Mouse (Mus musculus) hindbrain, embryonic 12.5 days (tissue): Measurements from ENCODE around the gene Armh1. TPM values are rescaled to one million over a fixed set of nuclear protein-coding genes. Genes with fewer than 3 reads are reported as not detected.

Source experiments
- ATAC-seq: fragments of 200-750 bp; cut with Nextera tagmentation; 2 replicates; pipeline ENCODE4 v1.8.0; 2017; ENCODE audit warnings: moderate TSS enrichment; ENCODE audit not compliant: low FRiP score
- H3K27ac ChIP-seq: fragments of 300-500 bp; sonication (generic); 2 replicates; pipeline ENCODE4 v1.5.1; 2016; ENCODE audit warnings: mild to moderate bottlenecking
- H3K27me3 ChIP-seq: fragments of 300-500 bp; sonication (generic); 2 replicates; pipeline ENCODE4 v1.6.1; 2016; ENCODE audit warnings: mild to moderate bottlenecking
- H3K36me3 ChIP-seq: fragments of 300-500 bp; sonication (generic); 2 replicates; pipeline ENCODE4 v1.6.1; 2016; ENCODE audit warnings: mild to moderate bottlenecking
- H3K4me1 ChIP-seq: fragments of 300-500 bp; sonication (generic); 2 replicates; pipeline ENCODE4 v1.6.1; 2016
- H3K4me2 ChIP-seq: fragments of 300-500 bp; sonication (generic); replicated peaks from 2 replicates; pipeline ENCODE4 v1.6.1; 2016; ENCODE audit warnings: mild to moderate bottlenecking
- H3K4me3 ChIP-seq: fragments of 300-500 bp; sonication (generic); 2 replicates; pipeline ENCODE4 v1.5.1; 2016; ENCODE audit warnings: mild to moderate bottlenecking
- H3K9ac ChIP-seq: fragments of 300-500 bp; sonication (generic); 2 replicates; pipeline ENCODE4 v1.6.1; 2016; ENCODE audit warnings: mild to moderate bottlenecking, moderate library complexity
- H3K9me3 ChIP-seq: fragments of 300-500 bp; sonication (generic); replicated peaks from 2 replicates; pipeline ENCODE4 v1.6.1; 2016; ENCODE audit warnings: mild to moderate bottlenecking
- WGBS: fragments of 180-500 bp; shearing (Covaris S2); methylation state at CpG from one replicate; pipeline ENCODE4 v1.1.7; 2016; 5-methylcytosine and 5-hydroxymethylcytosine counted together
- polyA plus RNA-seq: library from polyadenylated mRNA; unstranded; fragments of >200 nt; fragmentation: Nextera tagmentation; extraction: Ambion mirVana; gene quantifications from 2 replicates; pipeline ENCODE4 v1.2.1, GENCODE M21; 2016

Armh1 gene
- polyA plus RNA-seq, 1 experiment from 2014 or later, result 1.3 TPM

DNA sequence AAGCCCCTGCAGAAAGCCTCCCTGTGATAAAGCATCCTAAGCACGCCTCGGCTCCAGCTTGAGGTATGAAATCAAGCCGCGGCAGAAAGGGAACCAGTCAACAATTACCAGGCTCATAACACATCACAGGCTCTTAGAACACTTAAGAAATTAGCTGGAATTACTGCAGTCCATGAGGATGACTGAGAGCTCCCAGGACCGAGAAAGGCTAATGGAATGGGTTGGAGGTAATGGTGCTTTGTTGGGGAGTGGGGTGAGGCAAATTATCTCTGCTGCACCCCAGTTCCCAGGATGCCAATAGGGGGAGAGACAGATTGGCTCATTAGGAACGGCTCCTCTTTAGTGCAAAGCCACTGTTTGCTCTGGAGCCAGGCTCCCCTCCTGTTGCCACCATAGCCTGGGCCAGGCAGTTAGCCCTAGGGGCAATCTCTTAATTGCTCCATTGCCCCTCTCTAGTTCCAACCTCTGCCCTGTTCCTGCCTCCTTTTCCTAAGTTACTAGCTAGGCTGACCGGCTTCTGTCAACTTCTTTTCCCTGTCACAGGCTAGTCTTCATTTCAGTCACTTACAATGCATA, 17.7 kb downstream of the Armh1 start:
- Histone ChIP-seq H3K27me3 (no peaks in the 10 kb centered on the region), H3K27ac (no peak overlapping the region), H3K4me3 (no peak overlapping the region), H3K9me3 (no peaks in the 10 kb centered on the region), H3K4me1 (no peaks in the 10 kb centered on the region), H3K9ac (no peak overlapping the region), H3K36me3 (no peaks in the 10 kb centered on the region), H3K4me2 (no peak overlapping the region)
- WGBS, result 74% methylated on average over 7 of the region's 7 CpGs
- ATAC-seq, result no peak

DNA sequence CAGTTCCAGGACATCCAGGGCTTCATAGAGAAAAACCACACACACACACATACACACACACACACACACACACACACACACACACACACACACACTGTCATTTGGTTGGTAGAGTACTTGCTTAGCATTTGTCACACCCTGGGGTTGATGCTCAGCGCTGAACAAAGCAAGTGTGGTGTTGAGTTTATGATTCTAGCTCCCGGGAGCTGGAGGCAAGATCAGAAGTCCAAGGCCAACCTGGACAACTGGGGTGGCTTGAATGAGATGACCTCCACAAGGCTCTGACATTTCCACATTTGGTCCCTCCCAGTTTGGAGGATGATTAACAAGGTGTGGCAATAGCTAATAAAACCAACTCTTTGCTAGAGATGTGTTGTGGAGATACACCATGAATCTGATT, 20.7 kb downstream of the Armh1 start:
- no peak overlapping the region for H3K27ac ChIP-seq
- H3K27me3 ChIP-seq, result no peaks in the 10 kb centered on the region
- H3K4me3 ChIP-seq, result no peak overlapping the region
- no peak overlapping the region for H3K4me2 ChIP-seq
- no peak overlapping the region for H3K9ac ChIP-seq
- H3K4me1 ChIP-seq, result no peaks in the 10 kb centered on the region
- ATAC-seq, result no peak
- no peaks in the 10 kb centered on the region for H3K36me3 ChIP-seq
- 96% methylated on average over 2 of the region's 2 CpGs for WGBS
- no peaks in the 10 kb centered on the region for H3K9me3 ChIP-seq

DNA sequence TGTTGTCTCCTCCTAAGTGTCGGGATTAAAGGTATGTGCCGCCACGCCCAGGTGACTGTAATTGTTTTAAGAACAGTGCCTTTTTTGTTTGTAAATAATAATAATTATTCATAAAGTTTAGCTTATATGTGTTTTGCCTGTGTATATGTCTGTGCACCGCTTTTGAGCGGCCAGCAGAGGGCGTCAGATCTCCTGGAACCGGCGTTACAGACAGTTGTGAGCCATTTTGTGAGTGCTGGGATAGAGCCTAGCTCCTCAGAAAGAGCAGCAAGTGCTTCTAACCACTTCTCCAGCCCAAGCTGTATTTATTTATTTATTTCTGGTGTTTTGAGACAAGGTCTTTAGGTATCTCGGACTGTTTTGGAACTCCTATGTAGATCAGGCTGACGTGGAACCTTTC, 21.6 kb downstream of the Armh1 start:
- Histone ChIP-seq H3K27ac (no peak overlapping the region), H3K4me1 (no peaks in the 10 kb centered on the region), H3K4me3 (no peak overlapping the region), H3K9ac (no peak overlapping the region), H3K36me3 (no peaks in the 10 kb centered on the region), H3K9me3 (no peaks in the 10 kb centered on the region), H3K27me3 (no peaks in the 10 kb centered on the region), H3K4me2 (no peak overlapping the region)
- no peak for ATAC-seq
- WGBS, result 52% methylated on average over 10 of the region's 10 CpGs

DNA sequence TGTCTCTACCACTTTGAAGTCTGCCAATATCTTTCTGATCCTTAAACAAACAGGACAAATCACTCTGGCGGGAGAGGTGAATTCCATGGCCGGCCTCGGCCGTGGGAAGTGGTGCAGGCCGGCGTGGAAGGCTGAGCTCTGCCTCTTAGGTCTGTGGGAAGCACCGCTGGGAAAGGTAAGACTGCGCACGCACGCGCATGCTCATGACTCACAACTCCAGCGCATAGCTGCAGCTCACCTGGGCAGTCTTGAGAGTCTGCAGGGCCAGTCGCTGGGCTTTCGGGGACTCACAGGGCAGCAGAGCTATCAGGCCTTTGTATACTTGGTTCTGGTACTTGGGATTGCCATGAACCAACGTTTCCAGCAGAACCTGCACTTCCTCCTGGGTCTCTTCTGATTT, 22.3 kb downstream of the Armh1 start:
- Histone ChIP-seq H3K4me3 (no peak overlapping the region), H3K9me3 (no peaks in the 10 kb centered on the region), H3K27ac (no peak overlapping the region), H3K9ac (no peak overlapping the region), H3K36me3 (no peaks in the 10 kb centered on the region), H3K4me2 (no peak overlapping the region), H3K27me3 (no peaks in the 10 kb centered on the region), H3K4me1 (no peaks in the 10 kb centered on the region)
- no peak for ATAC-seq
- 77% methylated on average over 15 of the region's 15 CpGs for WGBS

DNA sequence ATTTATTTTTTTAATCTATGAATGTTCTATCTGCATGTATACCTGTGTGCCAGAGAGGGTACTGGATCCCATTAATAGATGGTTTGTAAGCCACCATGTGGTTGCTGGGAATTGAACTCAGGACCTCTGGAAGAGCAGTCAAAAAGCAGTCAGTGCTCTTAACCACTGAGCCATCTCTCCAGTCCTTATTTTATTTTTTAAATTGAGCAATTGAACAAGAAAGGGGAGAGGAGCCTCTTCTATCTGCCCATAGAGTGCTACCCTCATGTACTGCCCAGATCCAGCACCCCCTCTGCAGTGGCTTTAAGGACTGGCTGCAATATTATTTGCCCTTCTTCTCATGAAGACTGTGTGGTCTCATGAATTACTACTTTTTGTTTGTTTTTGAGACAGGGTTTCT, 26.7 kb downstream of the Armh1 start:
- H3K27me3 ChIP-seq, result no peaks in the 10 kb centered on the region
- H3K27ac ChIP-seq, result no peak overlapping the region
- no peak overlapping the region for H3K4me3 ChIP-seq
- H3K9me3 ChIP-seq, result no peaks in the 10 kb centered on the region
- no peak overlapping the region for H3K4me2 ChIP-seq
- no peak overlapping the region for H3K9ac ChIP-seq
- H3K36me3 ChIP-seq, result no peaks in the 10 kb centered on the region
- no peaks in the 10 kb centered on the region for H3K4me1 ChIP-seq
- no peak for ATAC-seq

DNA sequence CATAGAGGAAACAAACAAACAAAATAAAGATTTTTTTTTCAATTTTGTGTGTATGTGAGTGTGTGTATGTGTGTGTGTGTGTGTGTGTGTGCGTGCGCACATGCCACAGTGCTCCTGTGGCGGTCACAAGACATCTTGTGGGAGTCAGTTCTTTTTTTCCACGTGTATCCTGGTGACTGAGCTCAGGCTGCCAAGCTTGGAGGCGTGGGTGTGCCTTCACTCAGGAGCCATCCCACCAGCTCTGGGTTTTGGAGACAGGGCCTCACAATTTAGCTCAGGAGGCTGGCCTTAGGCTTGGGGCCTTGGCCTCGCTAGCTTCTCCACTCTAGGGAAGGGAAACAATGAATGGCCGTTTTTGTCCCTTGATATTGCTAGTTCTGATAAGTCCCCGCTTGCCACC, 27.8 kb downstream of the Armh1 start:
- ATAC-seq, result no peak
- Histone ChIP-seq H3K9me3 (no peaks in the 10 kb centered on the region), H3K27me3 (no peaks in the 10 kb centered on the region), H3K4me3 (no peak overlapping the region), H3K27ac (no peak overlapping the region), H3K4me1 (no peaks in the 10 kb centered on the region), H3K9ac (no peak overlapping the region), H3K36me3 (no peaks in the 10 kb centered on the region), H3K4me2 (no peak overlapping the region)
- WGBS, result 78% methylated on average over 8 of the region's 8 CpGs

DNA sequence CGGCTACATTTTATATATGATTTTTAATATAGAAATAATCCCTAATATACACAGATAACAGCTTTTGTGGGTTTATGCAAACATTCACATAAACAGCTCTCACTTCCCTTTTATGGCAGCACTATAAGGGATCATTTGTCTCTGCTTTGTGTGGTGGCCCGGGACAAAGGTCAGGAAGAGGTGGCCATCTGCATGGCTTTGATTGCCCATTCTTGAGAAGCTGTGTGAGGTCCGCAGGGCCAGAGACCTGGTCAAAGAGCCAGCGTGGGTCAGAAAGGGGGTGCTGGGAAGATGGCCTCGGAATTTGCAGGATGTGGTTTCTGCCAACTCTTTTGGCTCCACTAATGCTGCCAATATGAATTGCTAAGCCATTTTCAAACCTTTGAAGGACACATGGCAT, 28.9 kb downstream of the Armh1 start:
- H3K36me3 ChIP-seq, result no peaks in the 10 kb centered on the region
- H3K9me3 ChIP-seq, result no peaks in the 10 kb centered on the region
- H3K9ac ChIP-seq, result no peak overlapping the region
- no peak overlapping the region for H3K4me3 ChIP-seq
- no peak for ATAC-seq
- H3K4me2 ChIP-seq, result no peak overlapping the region
- 48% methylated on average over 5 of the region's 5 CpGs for WGBS
- no peaks in the 10 kb centered on the region for H3K27me3 ChIP-seq
- H3K4me1 ChIP-seq, result no peaks in the 10 kb centered on the region
- no peak overlapping the region for H3K27ac ChIP-seq

DNA sequence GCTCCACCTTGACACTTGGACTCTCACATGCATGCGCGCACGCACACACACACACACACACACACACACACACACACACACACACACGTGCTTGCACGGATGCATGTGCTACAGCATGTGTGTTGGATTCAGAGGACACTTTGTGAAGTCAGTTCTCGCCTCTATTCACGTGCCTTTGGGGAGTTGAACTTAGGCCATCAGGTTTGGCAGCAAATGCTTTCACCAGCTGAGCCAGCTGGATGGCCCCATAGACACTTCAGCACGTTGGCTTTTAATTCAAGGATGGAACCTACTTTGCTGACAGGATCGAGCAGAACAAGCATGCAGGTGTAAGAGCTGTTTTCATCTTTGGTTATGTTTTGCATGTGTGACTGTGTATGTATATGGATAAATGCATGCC, 30.1 kb downstream of the Armh1 start:
- Histone ChIP-seq H3K27me3 (no peaks in the 10 kb centered on the region), H3K9me3 (no peaks in the 10 kb centered on the region), H3K9ac (no peak overlapping the region), H3K4me1 (no peaks in the 10 kb centered on the region), H3K4me2 (no peak overlapping the region), H3K36me3 (no peaks in the 10 kb centered on the region), H3K4me3 (no peak overlapping the region), H3K27ac (no peak overlapping the region)
- ATAC-seq, result no peak
- WGBS, result 83% methylated on average over 9 of the region's 9 CpGs

DNA sequence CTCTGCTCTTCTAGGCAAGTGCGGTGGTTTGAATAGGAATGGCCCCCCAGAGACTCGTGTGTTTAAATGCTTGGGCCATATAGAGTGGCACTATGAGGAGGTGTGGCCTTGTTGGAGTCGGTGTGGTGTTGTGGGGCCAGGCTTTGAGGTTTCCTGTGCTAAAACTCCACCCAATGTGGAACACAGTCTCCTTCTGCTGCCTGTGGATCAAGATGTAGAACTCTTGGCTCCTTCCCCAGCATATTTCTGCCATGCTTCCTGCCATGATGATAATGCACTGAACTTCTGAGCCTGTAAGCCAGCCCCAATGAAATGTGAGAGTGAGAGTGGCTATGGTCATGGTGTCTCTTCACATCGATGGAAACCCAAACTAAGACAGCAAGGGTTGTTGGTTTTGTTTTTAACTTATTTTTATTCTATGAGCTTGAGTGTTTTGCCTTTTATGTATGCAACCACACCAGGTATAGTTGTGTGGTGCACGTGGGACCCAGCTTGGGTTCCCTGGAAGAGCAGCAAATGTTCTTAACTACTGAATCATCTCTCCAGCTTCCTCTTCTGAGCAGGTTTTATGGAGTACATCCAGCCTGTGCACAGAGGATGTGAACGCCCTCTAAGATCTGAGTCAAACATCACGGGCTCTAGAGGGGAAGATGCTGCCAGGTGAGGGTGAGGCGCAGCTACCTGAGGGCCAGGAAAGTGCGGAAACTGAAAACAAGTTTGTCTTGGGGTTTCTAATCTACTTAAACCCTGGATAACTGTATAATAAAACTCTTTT, 31.0 kb downstream of the Armh1 start:
- Histone ChIP-seq H3K4me3 (no peak overlapping the region), H3K36me3 (no peaks in the 10 kb centered on the region), H3K9ac (no peak overlapping the region), H3K4me1 (no peaks in the 10 kb centered on the region), H3K4me2 (no peak overlapping the region), H3K27ac (no peak overlapping the region), H3K27me3 (no peaks in the 10 kb centered on the region), H3K9me3 (no peaks in the 10 kb centered on the region)
- WGBS, result 79% methylated on average over 9 of the region's 9 CpGs
- no peak for ATAC-seq

DNA sequence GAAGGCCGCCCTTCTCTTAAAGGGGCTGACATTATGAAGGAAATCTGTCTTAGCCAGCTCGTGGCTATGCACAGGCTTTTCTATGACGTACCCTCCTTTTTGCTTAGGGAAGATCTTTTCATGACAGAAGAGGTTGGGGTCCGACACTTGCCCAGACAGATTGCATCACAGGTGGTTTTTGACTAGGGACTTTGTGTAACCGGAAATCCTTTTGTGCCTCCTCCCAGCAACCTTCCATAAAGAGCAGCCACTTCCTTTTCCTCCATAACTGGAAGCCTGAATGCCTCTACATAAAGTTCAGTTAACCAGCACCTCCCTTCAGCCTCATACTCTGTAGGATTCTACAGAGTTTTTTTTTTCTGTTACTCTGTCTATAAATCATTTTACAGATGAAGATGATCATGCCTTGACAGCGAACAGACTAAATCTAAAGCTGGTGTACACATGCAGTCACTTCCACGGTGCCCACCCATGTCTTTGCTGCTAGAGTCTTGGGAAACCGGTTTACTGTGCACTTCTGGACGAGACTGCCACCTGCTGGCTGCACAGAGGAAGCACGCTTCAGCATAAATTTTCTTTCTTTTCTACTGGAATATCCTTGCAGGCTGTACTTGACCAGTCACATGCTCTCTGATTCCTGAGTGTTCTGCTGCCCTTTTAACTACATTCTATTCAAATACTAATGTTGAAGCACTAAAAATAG, 33.3 kb downstream of the Armh1 start:
- H3K27ac ChIP-seq, result no peak overlapping the region
- no peak overlapping the region for H3K4me2 ChIP-seq
- ATAC-seq, result no peak; the same call in 1 of the 2 replicates
- H3K4me3 ChIP-seq, result no peak overlapping the region
- H3K27me3 ChIP-seq, result no peaks in the 10 kb centered on the region
- H3K9me3 ChIP-seq, result no peaks in the 10 kb centered on the region
- H3K4me1 ChIP-seq, result no peaks in the 10 kb centered on the region
- 39% methylated on average over 10 of the region's 10 CpGs for WGBS
- H3K9ac ChIP-seq, result no peak overlapping the region
- H3K36me3 ChIP-seq, result no peaks in the 10 kb centered on the region

DNA sequence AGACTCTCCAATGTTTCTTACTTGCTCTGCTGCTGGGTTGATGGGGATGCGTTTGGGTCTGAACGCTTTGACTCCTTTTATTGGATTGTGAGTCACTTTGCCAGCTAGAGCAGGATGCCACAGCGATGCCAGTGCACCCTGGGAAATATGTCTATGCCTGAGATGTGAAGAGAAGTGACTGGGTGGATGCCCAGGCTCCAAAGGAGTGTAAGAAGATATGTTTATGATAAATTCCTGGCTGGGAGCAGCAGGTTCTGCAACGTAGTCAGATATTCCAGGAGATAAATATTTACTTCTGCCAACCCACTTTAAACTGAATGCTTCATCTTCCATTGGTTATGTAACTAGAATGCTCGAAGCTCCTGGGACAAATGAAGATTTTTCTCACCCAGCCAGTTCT, 34.9 kb downstream of the Armh1 start:
- no peak overlapping the region for H3K9ac ChIP-seq

DNA sequence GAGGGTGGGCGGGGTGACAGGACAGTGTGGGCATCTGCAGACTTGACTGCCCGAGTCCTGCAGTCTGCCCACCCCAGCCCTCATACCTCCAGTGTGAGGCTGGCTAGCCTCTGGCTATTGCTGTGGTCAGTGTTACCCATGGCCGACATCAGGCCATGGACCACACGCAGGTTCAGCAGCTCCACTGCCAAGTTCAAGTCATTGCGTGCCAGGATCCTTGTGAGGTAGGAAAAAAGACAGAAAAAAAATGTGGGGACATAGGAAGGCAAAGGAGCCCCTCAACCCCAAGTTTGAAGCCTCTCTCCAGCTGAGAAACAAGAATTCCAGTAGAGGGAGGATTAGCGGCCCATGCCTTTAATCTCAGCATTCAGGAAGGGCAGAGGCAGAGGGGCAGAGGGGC, 37.7 kb downstream of the Armh1 start:
- Histone ChIP-seq H3K4me2 (no peak overlapping the region), H3K36me3 (no peaks in the 10 kb centered on the region), H3K27me3 (no peaks in the 10 kb centered on the region), H3K9ac (no peak overlapping the region), H3K9me3 (no peaks in the 10 kb centered on the region), H3K4me3 (no peak overlapping the region), H3K27ac (no peak overlapping the region), H3K4me1 (no peaks in the 10 kb centered on the region)
- ATAC-seq, result no peak
- WGBS, result 88% methylated on average over 6 of the region's 6 CpGs

More for the DNA sequence above, 34.9 kb downstream of the Armh1 start:
- H3K4me1 ChIP-seq, result no peaks in the 10 kb centered on the region
- no peak for ATAC-seq
- 80% methylated on average over 5 of the region's 5 CpGs for WGBS
- no peak overlapping the region for H3K4me2 ChIP-seq
- H3K9me3 ChIP-seq, result no peaks in the 10 kb centered on the region
- H3K27ac ChIP-seq, result no peak overlapping the region
- H3K27me3 ChIP-seq, result no peaks in the 10 kb centered on the region
- H3K4me3 ChIP-seq, result no peak overlapping the region
- no peaks in the 10 kb centered on the region for H3K36me3 ChIP-seq
